Mouse (Mus musculus) hindlimb bud, embryonic 11.5 days (tissue): ENCODE results near the gene Plpp2.

Experiments used
- DNase-seq: peaks from one replicate; pipeline ENCODE4 v3.0.0-alpha.2; 2012; ENCODE audit warnings: low read depth, low spot score; ENCODE audit errors: extremely low spot score

Plpp2 gene

DNA sequence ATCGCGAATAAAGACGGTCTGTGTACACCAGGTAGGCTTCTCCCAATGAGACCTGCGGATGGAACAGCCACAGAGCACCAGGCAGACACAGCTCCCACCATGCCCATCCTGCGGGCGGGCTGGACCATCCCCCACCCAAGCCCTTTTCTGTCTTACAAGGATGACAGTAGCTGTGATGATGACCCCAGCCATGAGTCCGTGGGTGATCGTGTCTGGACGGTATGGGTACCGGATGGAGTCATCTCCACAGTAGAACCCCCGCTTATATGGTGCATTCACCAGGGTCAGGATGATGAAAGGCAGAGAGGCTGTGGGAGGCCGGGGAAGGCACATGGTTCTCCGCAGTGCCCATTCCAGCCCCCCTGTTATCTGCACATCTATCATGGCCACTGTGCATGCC is 2.9 kb downstream of the Plpp2 start:
- no peak for DNase-seq

DNA sequence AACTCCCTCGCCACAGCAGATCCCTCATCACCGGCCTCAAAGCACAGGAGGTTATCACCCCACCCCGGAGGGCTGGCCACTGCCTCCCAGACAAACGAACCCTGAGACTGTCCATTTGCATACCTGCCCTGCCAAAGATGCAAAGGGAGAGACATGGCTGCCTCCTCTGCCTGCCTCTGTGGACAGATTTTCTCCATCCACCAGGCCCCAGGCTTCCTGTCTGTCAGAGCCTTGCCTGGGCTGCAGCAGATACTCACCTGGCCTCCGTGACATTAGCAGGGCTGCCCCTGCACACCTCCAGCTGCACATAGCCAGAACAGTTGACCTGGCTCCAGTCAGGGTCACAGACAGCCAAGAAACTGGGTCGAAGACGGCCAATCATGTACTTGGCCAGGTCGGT is 3.4 kb downstream of the Plpp2 start:
- DNase-seq = no peak

DNA sequence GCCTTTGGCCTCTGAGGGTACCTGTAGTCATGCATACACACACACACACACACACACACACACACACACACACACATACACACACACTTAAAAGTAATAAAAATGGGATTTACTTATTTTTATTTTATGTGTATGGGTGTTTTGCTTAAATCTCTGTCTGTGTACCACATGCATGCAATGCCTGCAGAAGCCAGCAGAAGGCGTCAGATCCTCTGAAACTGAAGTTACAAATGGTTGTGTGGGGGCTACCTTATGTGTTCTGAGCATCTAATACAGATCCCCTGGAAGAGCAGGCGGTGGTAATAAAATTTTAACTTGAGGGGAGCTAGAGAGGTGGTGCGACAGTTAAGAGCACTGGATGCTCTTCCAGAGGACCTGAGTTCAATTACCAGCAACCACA is 5.5 kb downstream of the Plpp2 start:
- no peak for DNase-seq

DNA sequence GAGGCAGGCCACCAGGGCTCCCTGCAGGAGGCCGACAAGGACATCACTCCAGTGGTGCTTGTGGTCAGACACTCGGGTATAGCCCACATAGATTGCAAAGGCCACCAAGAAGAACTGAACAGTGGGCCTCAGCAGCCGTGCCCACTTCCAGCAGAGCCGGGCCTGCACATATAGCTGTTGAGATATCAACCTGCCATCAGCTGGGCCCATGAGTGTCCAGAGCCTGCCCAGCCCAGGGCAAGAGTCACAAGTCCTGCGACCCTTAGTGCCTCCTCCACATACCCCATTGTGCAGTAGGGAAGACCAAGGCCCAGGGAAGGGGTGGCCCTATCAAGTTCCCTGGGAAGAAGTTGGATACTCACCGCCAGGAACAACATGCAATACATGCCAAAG is 6.1 kb downstream of the Plpp2 start:
- no peak for DNase-seq

DNA sequence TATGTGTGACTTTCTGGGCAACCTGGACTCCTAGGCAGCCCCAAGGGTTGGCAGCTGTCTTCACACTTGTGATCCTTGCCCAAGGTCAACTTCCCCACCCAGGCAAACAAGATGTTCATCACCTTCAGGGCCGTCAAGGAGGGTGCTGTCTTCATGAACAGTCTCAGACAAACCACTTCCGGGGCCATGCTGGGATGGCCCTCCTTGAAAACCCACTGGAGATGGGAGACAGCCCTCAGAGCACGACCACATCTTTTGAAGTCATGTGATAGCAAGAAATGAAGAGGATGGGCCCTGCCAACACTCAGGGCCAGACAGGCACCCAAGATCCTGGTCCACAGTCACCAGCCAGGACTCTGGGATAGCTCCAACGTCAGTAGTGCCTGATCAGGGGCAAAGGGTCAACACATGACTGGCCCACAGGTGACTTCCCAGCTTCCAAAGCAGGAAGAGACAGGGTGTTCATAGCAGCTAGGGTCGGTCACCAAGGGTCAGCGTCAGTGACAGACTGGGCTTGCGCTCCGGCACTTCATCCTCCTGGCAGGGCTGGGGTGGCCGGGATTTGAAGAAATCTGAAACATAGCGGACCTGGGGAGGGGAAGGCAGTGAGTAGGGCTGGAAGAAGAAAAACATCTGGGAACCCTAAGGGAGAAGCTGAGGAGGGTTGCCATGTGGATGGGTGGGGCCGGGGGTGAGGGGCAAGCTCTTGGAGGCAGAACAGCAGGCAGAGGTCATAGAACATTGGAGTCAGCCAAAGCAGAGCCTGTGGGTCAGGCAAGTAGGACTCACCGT is 6.7 kb downstream of the Plpp2 start:
- no peak for DNase-seq

DNA sequence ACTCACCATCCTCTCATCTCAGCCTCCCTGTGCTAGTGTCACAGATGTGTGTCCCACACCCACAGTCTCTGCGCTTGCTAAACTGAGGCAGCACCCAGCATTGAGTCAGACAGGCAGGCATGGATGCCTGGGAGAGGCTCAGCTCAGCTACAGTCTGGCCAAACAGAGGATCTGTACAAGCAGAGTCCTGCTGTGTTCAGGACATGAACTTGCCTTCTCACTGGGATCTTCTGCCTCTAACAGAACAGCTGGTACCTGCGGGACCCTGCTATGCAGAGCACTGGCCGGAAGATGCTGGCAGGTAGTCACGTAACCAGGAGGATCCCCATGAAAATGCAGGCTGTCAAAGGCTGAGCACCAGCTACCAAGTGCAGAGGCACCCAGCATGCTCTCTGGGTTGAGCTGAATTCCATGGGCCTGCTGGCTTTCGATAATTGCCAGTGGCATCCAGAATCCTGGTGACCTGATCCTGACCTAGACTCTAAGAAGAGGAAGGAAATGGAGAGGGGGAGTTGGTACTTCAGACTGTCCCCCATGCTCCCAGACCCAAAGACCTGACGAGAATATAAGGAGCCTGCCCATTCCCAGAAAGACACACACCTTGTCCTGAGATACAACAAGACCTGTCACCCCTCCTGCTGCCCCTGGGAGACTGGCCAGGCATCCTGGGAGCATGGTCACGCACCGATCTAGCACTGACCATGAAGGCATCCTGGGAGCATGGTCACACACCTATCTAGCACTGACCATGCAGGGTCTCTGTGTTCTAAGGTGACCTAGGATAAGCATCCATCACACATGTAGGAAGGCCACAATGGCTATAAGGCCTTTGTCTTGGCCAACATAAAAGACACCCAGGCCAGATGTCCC is 7.9 kb downstream of the Plpp2 start:
- DNase-seq = no peak

DNA sequence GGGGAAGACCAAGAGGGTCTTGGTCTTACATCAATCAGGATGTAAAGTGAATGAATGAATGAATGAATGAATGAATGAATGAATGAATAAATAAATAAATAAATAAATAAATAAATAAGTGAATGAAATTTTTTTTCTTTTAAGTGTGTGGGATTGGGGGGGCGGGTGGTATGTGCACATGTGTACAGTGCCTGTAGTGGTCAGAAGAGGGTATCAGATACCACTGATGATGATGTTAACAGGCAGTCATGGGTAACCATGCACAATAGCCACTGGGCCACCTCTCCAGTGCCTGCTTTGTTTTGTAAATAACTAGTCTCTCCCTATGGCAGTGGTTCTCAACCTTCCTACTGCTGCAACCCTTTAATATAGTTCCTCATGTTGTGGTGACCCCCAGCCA is 9.2 kb downstream of the Plpp2 start:
- DNase-seq = no peak

DNA sequence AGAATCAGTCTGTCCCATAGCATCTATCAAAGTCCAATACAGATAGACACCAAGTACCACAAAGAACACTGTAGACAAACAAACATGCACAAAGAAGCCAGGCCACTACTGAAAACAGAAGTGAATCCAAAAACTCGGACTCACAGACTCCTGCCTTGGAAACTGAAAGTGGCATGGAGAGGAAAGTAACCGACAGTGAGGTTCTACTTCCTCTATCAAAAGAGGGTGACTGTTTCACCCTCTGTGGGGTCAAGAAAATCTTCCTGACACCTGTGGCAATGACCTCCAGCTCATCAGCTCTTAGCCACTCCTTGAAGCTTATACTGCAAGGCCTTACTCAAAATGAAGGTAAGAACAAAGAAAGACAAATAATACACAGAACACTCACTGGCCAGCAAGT is 26.9 kb downstream of the Plpp2 start:
- no peak for DNase-seq

DNA sequence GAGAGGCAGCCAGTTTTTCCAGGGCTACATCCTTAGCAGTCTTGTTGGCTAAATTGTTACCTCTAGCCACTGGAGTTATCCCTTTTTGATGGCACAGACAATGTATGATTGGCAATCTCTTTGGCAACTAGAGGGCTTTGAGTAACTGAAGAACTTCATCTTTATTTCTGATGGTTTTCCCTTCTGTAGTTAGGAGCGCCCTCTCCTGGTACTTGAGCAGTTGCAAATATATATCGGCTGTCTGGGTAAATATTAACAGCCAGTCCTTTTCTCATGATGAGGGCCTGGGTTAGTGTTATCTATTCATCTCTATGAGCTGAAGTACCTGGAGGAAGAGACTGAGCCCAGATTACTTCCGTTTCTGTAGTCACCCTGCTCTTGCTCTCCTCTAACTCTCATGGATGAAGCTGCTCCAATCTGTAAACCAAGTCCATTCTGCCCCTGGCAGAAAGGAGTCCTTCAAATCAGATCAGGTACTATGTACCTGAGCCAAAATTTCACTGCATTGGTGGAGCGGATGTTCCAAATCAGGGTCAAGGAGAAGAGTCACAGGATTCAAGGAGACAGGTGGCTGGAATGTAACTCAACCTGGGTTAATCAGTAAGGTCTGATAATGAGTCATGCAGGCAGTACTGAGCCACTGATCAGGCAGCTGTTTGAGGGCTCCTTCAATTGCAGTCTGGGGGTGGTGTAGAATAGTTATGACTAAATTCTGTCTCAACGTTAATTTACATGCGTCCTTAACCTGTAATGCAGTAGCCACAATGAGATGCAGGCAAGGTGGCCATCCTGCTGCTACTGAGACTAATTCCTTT is 30.6 kb downstream of the Plpp2 start:
- DNase-seq = no peak

DNA sequence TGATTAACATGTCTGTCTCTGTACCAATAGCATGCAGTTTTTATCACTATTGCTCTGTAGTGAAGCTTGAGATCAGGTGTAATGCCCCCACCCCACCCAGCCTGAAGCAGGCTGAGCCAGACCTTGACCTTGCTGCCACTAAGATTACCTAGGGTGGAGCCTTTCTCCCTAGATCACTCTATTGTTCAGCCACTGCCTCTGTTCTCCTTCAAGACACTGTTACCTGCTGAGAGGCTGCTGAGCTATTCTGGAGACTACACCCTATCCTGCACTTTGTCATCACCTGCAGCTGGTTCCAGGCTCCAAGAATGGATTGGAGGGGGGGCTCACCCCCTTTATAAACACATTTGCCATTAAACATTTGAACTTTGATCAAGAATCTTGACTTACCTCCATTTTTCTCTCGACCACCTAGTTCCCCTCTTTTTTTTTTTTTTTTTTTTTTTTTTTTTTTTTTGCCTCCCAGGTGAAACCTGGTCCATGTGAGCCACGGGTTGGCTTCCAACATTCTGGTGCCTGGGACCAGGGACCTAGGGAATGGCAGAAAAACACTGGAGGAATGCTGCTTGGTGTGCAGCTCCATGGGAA is 36.8 kb downstream of the Plpp2 start:
- DNase-seq = no peak

DNA sequence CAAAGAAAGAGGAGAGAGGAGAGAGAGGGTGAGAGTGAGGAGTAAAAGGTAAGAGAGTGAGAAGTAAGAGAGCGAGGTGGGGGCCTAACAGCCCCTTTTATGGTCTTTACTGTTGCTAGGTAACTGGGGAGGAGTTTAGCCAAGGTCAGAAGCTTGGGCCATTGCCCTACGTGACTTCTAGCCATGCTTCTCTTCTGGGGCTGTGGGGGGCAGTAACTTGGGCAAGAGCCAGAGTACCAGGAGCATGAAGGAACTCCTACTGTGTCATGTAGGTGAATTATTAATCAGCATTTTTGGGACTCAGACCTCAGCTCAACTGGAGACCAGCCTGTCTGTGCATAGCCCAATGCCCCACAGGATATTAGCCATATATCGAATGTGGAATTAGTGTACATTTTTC is 37.7 kb downstream of the Plpp2 start:
- DNase-seq = no peak
